In genomic region chr8:121164017-121164469, GRCm38 (mm10) we compare ENCODE assay signal across 8 mouse cellular contexts. TPM values are rescaled to one million over a fixed set of nuclear protein-coding genes. Genes with fewer than 3 reads are reported as not detected.
DNase-seq lines count a peak whose midpoint lies in the region; ATAC-seq and TF ChIP-seq lines count a peak whose summit lies in the region.

No protein-coding gene starts in this region.

- peaks cover 5% of the 10 kb centered on the region; the same call in 1 of the 2 replicates for H3K27me3 ChIP-seq in heart, embryonic 13.5 days (replicated peaks)

- intact Hi-C loops in heart, postnatal 25 days (cut with DNase I): no loop called here

- H3K27ac ChIP-seq in heart, embryonic 13.5 days (replicated peaks): peak overlapping the region; percentile 66
- H3K27ac ChIP-seq in layer of hippocampus, adult 2 months: no peak overlapping the region

- peaks cover 35% of the 10 kb centered on the region for H3K4me1 ChIP-seq in heart, embryonic 13.5 days

- no peak overlapping the region for H3K4me2 ChIP-seq in heart, embryonic 13.5 days

- H3K9ac ChIP-seq in heart, embryonic 13.5 days: no peak overlapping the region

- 23% methylated on average over 8 of the region's 8 CpGs for WGBS in heart, embryonic 13.5 days

- H3K4me3 ChIP-seq in heart, embryonic 13.5 days: no peak overlapping the region
- no peak overlapping the region for H3K4me3 ChIP-seq in layer of hippocampus, adult 2 months

- peak; percentile 58; the same call in 1 of the 2 replicates for ATAC-seq in heart, embryonic 13.5 days (ENCODE audit: extremely low read depth, insufficient number of reproducible peaks, low FRiP score, low TSS enrichment)

- no peak for TF ChIP-seq CTCF in layer of hippocampus, adult 2 months (conservative IDR thresholded peaks at IDR 0.05)

- no peaks in the 10 kb centered on the region for H3K9me3 ChIP-seq in heart, embryonic 13.5 days

- no peaks in the 10 kb centered on the region for H3K36me3 ChIP-seq in heart, embryonic 13.5 days

- peak; percentile 94 for DNase-seq in heart, adult 11 months
- no peak for DNase-seq in heart, postnatal 25 days (ENCODE audit: low spot score)
- peak; percentile 66 for DNase-seq in kidney, postnatal 14 days
- DNase-seq in ovary, postnatal 14 days (ENCODE audit: low spot score): peak; percentile 46
- no peak for DNase-seq in layer of hippocampus, adult 2 months (ENCODE audit: low spot score in 2 of 2)
- DNase-seq in spleen, postnatal 10 days (ENCODE audit: low spot score in 2 of 2): no peak
- no peak for DNase-seq in embryo, embryonic 11 days

RNA-seq across cellular contexts. Expression of gene Foxl1, which starts 36.3 kb away (rescaled TPM):
- under 1 TPM in 1 of 2 experiments, not detected in 1; 0.16 TPM for total RNA-seq in heart, postnatal 25 days (2021)
- polyA plus RNA-seq in heart, embryonic 13.5 days (2015; fragmentation: Nextera tagmentation; extraction: Ambion mirVana): 0.52 and 0.64 TPM in 2 replicates
- under 1 TPM in 1 of 2 experiments, not detected in 1; 0.13 TPM for total RNA-seq in layer of hippocampus, adult 2 months (2021)

RNA-seq across cellular contexts. Expression of gene Foxc2, which starts 48.1 kb away (rescaled TPM):
- 1 to 10 TPM; 2.0 to 2.2 TPM for total RNA-seq in heart, postnatal 25 days (2021)
- 6.8 and 7.4 TPM in 2 replicates for polyA plus RNA-seq in heart, embryonic 13.5 days (2015; fragmentation: Nextera tagmentation; extraction: Ambion mirVana)
- total RNA-seq in layer of hippocampus, adult 2 months (2021): 1 to 10 TPM; 1.0 to 1.1 TPM

RNA-seq across cellular contexts. Expression of gene Mthfsd, which starts 55.9 kb away (rescaled TPM):
- 10 to 100 TPM; 13.2 to 14.2 TPM for total RNA-seq in heart, postnatal 25 days (2021)
- polyA plus RNA-seq in heart, embryonic 13.5 days (2015; fragmentation: Nextera tagmentation; extraction: Ambion mirVana): 35.3 and 42.8 TPM in 2 replicates
- 10 to 100 TPM; 38.8 to 46.1 TPM for total RNA-seq in layer of hippocampus, adult 2 months (2021)

Comparison
In these comparisons a context has a peak if more than half of its experiments do, and no peak if none do; other contexts are left out.
1. DNase-seq: peak in heart, adult 11 months (single experiment), kidney, postnatal 14 days (single experiment) and ovary, postnatal 14 days (single experiment); none in heart, postnatal 25 days (single experiment), layer of hippocampus, adult 2 months (0 of 2), spleen, postnatal 10 days (0 of 2) and embryo, embryonic 11 days (single experiment).